Mouse (Mus musculus) heart, postnatal 36 days (tissue): ENCODE data around the gene 4933425L06Rik. TPM values are rescaled to one million over a fixed set of nuclear protein-coding genes. Genes with fewer than 3 reads are reported as not detected.

ENCODE experiments used
- DNase-seq, 2 experiments: peaks; one replicate each; pipeline ENCODE4 v3.0.0; 2021 to 2022
- intact Hi-C: fragments of 180-260 bp; cut with DNase I; formaldehyde crosslinking; loops from one replicate; pipeline ENCODE4 v1.15.1; 2025
- total RNA-seq, 2 experiments: library from RNA; stranded (reverse); gene quantifications; 2 replicates each; pipeline ENCODE4 v1.2.3; 2021

Gene 4933425L06Rik
- total RNA-seq, 2 experiments from 2014 or later = not detected

- DNase-seq = no peak
- intact Hi-C loops = no loop called here
Observed at GRCm38 (mm10) chr13:105132370-105132769, 50.4 kb downstream of the 4933425L06Rik start.

DNA sequence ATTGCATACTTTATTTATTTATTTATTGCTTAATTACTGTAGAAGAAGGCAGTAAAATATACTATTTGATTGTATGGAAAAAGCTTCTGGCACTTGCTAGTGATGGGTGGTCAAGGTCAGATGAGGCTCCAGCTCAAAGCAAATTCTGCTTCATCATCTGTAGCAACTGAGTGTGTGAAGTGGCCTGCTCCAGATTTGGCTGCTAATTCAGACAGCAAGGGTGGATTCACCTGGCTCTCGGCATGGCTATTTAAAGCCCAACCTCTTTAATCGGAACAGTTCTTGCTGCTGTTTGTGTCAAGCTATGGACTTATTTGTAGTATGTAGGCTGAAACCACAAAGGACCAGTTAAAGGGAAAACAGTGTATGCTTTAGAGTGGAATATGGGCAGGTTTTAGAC, 50.9 kb downstream of the 4933425L06Rik start:
- DNase-seq = no peak
- intact Hi-C loops = no loop called here

DNA sequence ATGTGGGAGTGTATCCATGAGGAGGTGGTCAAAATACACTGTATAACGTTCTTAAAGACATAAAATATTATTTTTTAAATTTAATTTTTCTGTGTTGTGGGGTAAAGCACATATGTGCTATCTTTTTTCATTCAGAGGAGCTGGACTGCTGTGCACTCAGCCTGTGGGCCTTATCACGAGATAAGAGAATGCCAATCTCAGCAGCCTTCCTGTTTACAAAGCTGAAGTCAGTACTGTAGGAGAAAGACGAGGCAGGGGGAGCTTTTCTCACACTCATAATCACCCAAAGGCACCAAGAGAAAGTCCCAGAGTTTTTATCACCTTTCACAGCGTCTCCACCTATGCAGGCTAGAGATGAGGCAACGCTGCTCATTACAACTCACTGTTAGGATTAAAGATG, 52.5 kb downstream of the 4933425L06Rik start:
- intact Hi-C loops = no loop called here
- DNase-seq = no peak

- intact Hi-C loops = loop anchor here (5.0 kb wide), 1 partner anchor 83 kb away; no protein-coding TSS in a partner anchor
- no peak for DNase-seq
Observed at GRCm38 (mm10) chr13:105139881-105140280, 58.0 kb downstream of the 4933425L06Rik start.

- intact Hi-C loops = no loop called here
- no peak for DNase-seq
Observed at GRCm38 (mm10) chr13:105146827-105147226, 64.9 kb downstream of the 4933425L06Rik start.

DNA sequence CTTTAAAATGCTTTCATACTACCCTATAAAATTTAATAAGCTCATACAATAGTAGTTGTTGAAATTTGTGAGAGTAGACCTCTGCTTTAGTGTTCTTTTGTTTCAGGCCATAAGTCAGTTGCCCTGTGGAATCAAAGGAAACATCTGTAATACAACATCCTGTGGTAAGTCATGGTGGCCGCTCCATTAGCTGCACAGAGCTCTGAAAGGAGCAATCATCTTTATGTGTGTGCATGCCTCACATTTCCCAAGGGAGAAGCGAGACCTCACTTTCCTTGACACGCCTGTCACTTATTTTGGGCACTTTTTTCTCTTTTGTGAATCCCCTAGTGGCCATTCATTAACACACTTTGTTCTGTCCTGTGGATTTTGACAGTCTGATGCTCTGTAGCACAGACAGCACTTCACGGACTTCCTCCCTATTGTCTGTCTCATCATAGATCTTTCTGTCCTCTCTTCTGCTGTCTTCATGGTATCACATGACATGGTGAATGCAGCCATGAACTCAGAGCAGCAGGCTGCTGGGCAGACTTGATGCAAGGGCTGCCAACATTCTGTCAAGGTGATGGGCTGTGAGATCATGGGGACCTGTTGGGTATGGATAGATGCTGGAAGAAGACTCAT, 66.0 kb downstream of the 4933425L06Rik start:
- no peak for DNase-seq
- intact Hi-C loops = no loop called here

DNA sequence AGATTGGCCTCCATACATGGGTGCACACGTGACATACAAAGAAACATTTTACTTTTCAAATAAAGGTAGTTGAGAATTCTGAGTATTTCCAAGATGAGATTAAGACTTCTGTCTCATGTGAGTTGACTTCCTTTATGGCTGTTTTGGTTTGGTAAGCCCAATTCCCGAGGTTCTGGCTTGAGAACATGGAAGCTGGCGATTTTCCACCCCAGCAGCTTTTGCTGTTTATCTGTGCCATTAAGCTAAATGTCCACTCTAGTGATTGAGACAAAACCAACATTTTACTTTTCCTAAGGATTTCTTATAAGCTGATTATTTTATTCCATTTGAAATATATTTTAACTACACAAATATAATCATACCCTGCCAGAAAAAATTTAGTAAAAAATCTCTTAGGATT, 68.1 kb downstream of the 4933425L06Rik start:
- DNase-seq = no peak
- intact Hi-C loops = loop anchor here (5.0 kb wide), 1 partner anchor 203 kb away; no protein-coding TSS in a partner anchor

DNA sequence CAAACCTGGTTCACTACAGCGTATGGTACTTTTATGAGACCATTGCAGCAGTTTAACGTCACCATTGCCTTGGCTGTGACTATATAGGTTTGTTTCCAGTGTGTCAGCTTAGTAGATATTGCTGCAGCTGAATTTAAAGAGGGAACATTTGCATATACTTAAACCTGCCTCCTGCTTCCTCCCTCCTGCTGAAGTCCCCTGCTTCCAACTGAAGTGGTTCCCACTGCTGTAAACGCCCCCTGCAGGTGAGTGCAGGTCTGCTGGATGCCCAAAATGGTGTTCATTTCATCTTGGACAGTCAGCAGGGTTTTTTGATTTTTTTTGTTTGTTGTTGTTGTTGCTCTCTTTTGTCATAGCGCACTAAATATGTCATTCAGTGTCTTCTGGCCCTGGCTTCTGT, 72.0 kb downstream of the 4933425L06Rik start:
- DNase-seq = peak in 1 of 2 experiments; percentile 7
- intact Hi-C loops = loop anchor here (5.0 kb wide), 1 partner anchor 207 kb away; no protein-coding TSS in a partner anchor

DNA sequence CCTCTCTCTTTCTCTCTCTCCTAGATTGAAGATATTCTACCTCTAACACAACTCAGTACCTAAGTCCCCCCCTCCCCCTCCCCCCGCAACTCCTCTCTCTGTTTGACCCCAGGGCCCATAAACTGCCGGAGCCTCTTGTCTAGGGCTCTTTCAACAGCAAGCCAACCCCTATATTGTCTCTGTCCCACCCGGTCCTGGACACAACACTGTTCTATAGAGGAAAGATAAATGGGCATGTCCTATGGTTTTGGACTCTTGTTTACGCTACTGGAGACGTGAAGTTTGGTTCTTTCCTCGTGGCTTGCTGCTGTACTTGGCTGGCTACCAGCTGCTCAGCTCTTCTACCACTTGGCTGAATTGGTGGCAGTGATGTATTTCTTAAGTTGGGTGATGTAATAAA, 83.5 kb downstream of the 4933425L06Rik start:
- intact Hi-C loops = no loop called here
- DNase-seq = no peak

Other genes with a start within 250 kb of the 4933425L06Rik start
- not detected for gene Shisal2b, start 218.2 kb upstream of the 4933425L06Rik start, total RNA-seq
- 1 to 10 TPM; 3.3 to 4.8 TPM for gene Rgs7bp, start 27.2 kb upstream of the 4933425L06Rik start, total RNA-seq
- gene Rnf180, start 212.7 kb downstream of the 4933425L06Rik start, total RNA-seq = under 1 TPM; 0.50 to 0.81 TPM